In the genomic region with DNA sequence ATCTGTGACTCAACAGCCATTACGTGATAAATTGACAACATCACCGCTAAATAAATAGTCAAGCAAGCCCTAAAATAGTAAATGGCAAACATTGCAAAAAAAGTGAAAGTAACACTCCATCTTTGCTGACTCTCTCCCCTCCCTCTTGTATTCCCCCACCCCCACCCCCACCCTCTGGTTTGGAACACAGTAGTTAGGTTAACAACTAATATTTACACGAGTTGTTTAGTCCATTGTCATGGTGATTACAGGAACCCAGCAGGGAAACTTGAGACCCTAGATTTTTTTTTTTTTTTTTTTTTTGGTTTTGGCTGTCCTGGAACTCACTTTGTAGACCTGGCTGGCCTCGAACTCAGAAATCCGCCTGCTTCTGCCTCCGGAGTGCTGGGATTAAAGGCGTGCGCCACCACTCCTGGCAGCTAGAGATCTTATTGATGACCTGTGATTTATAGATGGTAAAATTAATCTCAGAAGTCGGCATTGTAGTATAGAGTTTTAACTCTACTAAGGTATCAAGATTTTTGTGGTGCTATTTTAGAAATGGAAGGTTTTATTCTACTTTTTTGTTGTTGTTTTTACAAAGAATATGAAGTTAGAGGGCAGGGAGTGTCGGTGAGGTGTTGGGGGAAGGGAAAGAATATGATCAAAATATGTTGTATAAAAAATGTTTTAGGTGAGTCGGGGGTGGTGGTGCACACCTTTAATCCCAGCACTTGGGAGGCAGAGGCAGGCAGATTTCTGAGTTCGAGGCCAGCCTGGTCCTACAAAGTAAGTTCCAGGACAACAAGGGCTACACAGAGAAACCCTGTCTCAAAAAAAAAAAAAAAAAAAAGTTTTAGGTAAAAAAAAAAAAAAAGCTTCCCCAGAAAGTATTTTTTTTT, we compare ENCODE assay signal across 7 mouse cellular contexts. TPM values are rescaled to one million over a fixed set of nuclear protein-coding genes. Genes with fewer than 3 reads are reported as not detected.
DNase-seq lines count a peak whose midpoint lies in the region; ATAC-seq and TF ChIP-seq lines count a peak whose summit lies in the region.

No protein-coding gene starts in this region.

- no peak for TF ChIP-seq POLR2A in CH12.LX (IDR thresholded peaks at IDR 0.05; ENCODE audit: low read depth, low read length)

- H3K79me2 ChIP-seq in CH12.LX (replicated peaks; ENCODE audit: control insufficient read depth, extremely low read depth, insufficient read depth, poor library complexity, severe bottlenecking) = no peaks in the 10 kb centered on the region

- in situ Hi-C loops in CH12.LX (cut with MboI; ENCODE audit: low pct_ligation_motif_present, low pct_unique_long_range_greater_than_20kb, low sequenced_read_pairs) = no loop called here

- WGBS in forebrain, embryonic 12.5 days = 63% methylated on average over 12 of the region's 12 CpGs
- 64% methylated on average over 12 of the region's 12 CpGs for WGBS in limb, embryonic 10.5 days

- peak overlapping the region; percentile 99 for H3K27ac ChIP-seq in CH12.LX (ENCODE audit: insufficient read depth, low read depth)
- H3K27ac ChIP-seq in forebrain, embryonic 12.5 days = peak overlapping the region; percentile 100
- peak overlapping the region; percentile 99 for H3K27ac ChIP-seq in limb, embryonic 10.5 days

- H3K4me3 ChIP-seq in CH12.LX (replicated peaks in 1 of 3; ENCODE audit: low read depth in 2 of 3, low read length in 2 of 3, poor library complexity in 1 of 3) = peak overlapping the region; percentile 74 to 90 (median 85)
- peak overlapping the region; percentile 51 for H3K4me3 ChIP-seq in forebrain, embryonic 12.5 days (replicated peaks)
- peak overlapping the region; percentile 70 for H3K4me3 ChIP-seq in limb, embryonic 10.5 days

- peak; percentile 7; the same call in 1 of the 2 replicates for ATAC-seq in forebrain, embryonic 12.5 days (ENCODE audit: low FRiP score)

- TF ChIP-seq EP300 in CH12.LX (IDR thresholded peaks at IDR 0.05; ENCODE audit: low read length) = no peak

- no peak for TF ChIP-seq CTCF in CH12.LX (conservative IDR thresholded peaks at IDR 0.05 in 1 of 2, IDR thresholded peaks at IDR 0.05 in 1 of 2; ENCODE audit: low read depth in 2 of 2, low read length in 2 of 2)

- peak overlapping the region; percentile 47; the same call in 1 of the 2 replicates for H3K4me2 ChIP-seq in CH12.LX (ENCODE audit: insufficient read depth, low read depth, poor library complexity, severe bottlenecking)
- peak overlapping the region; percentile 52 for H3K4me2 ChIP-seq in forebrain, embryonic 12.5 days

- dilution Hi-C loops in CH12.LX (cut with MboI; ENCODE audit: extremely low pct_ligation_motif_present, extremely low pct_unique_long_range_greater_than_20kb, low sequenced_read_pairs) = no loop called here

- no peaks in the 10 kb centered on the region for H3K4me1 ChIP-seq in CH12.LX (ENCODE audit: control insufficient read depth in 1 of 2, insufficient read depth in 2 of 2)
- no peaks in the 10 kb centered on the region for H3K4me1 ChIP-seq in forebrain, embryonic 12.5 days
- 0 out of 2 replicates have a peak, but pooled peaks cover 8% of the 10 kb centered on the region for H3K4me1 ChIP-seq in limb, embryonic 10.5 days

- no peaks in the 10 kb centered on the region for H3K36me3 ChIP-seq in CH12.LX (replicated peaks in 1 of 2; ENCODE audit: control insufficient read depth in 1 of 2, insufficient read depth in 1 of 2, low read length in 1 of 2)
- H3K36me3 ChIP-seq in forebrain, embryonic 12.5 days (replicated peaks) = no peaks in the 10 kb centered on the region
- H3K36me3 ChIP-seq in limb, embryonic 10.5 days = no peaks in the 10 kb centered on the region

- peak; percentile 43 to 54 for DNase-seq in B cell, adult 2 months
- peak; percentile 51 for DNase-seq in CH12.LX (ENCODE audit: extremely low read depth)
- DNase-seq in limb, embryonic 10.5 days (ENCODE audit: low spot score) = no peak
- peak; percentile 16 for DNase-seq in neural tube, embryonic 10.5 days (ENCODE audit: extremely low spot score, low spot score)
- DNase-seq in yolk sac, embryonic 10.5 days (ENCODE audit: low spot score) = no peak
- DNase-seq in frontal cortex, adult 2 months (ENCODE audit: extremely low spot score in 1 of 2, low spot score in 1 of 2) = no peak

- H3K9ac ChIP-seq in CH12.LX (ENCODE audit: insufficient read depth, low read depth) = peak overlapping the region; percentile 61
- peak overlapping the region; percentile 86 for H3K9ac ChIP-seq in forebrain, embryonic 12.5 days

- no peak for TF ChIP-seq RAD21 in CH12.LX (IDR thresholded peaks at IDR 0.05; ENCODE audit: low read depth, low read length)

- H3K27me3 ChIP-seq in CH12.LX (replicated peaks) = no peaks in the 10 kb centered on the region
- no peaks in the 10 kb centered on the region for H3K27me3 ChIP-seq in forebrain, embryonic 12.5 days
- H3K27me3 ChIP-seq in limb, embryonic 10.5 days (ENCODE audit: low read depth, poor library complexity, severe bottlenecking) = no peaks in the 10 kb centered on the region

- no peaks in the 10 kb centered on the region for H3K9me3 ChIP-seq in CH12.LX (replicated peaks; ENCODE audit: low read length)
- no peaks in the 10 kb centered on the region for H3K9me3 ChIP-seq in forebrain, embryonic 12.5 days
- no peaks in the 10 kb centered on the region for H3K9me3 ChIP-seq in limb, embryonic 10.5 days (replicated peaks)

TF ChIP-seq in CH12.LX, 34 proteins besides CTCF, POLR2A, EP300 and RAD21:
- TF ChIP-seq TBP (conservative IDR thresholded peaks at IDR 0.05; ENCODE audit: low read depth, low read length) (no peak), USF1 (IDR thresholded peaks at IDR 0.05; ENCODE audit: low read depth, low read length) (no peak), USF2 (conservative IDR thresholded peaks at IDR 0.05; ENCODE audit: low read depth, low read length) (no peak), IRF4 (IDR thresholded peaks at IDR 0.05; ENCODE audit: low read depth, low read length) (no peak), MAZ (IDR thresholded peaks at IDR 0.05; ENCODE audit: low read depth, low read length) (no peak), ZNF384 (IDR thresholded peaks at IDR 0.05; ENCODE audit: low read depth, low read length) (peak; percentile 66), RCOR1 (conservative IDR thresholded peaks at IDR 0.05; ENCODE audit: low read depth, low read length) (no peak; the same call in 1 of the 2 replicates)
TF ChIP-seq in CH12.LX: peak in this region for 1.

RNA-seq across cellular contexts. Expression of a gene that starts 1.1 kb away (rescaled TPM):
- total RNA-seq in CH12.LX (2012; rRNA removed) (1.2 and 1.5 TPM in 2 replicates), CH12.LX (2014; rRNA removed) (1.8 TPM in 2 replicates)
- 2.8 and 3.2 TPM in 2 replicates for polyA plus RNA-seq in CH12.LX (2012; ENCODE audit: insufficient read length, low read depth)
- polyA plus RNA-seq in forebrain, embryonic 12.5 days (2016; fragmentation: Nextera tagmentation; extraction: Ambion mirVana) = 9.6 and 11.1 TPM in 2 replicates
- 4.0 and 4.6 TPM in 2 replicates for polyA plus RNA-seq in limb, embryonic 10.5 days (2016; fragmentation: Nextera tagmentation; extraction: Ambion mirVana)
- 8.0 and 9.0 TPM in 2 replicates for polyA plus RNA-seq in frontal cortex, adult 2 months (2012; rRNA removed)

Comparison
In these comparisons a context has a peak if more than half of its experiments do, and no peak if none do; other contexts are left out.
1. DNase-seq: peak in B cell, adult 2 months (2 of 2), CH12.LX (single experiment) and neural tube, embryonic 10.5 days (single experiment); none in limb, embryonic 10.5 days (single experiment), yolk sac, embryonic 10.5 days (single experiment) and frontal cortex, adult 2 months (0 of 2).
2. Peak in every context shown above with its lines, with median percentiles within 50 percentile points of each other: H3K27ac ChIP-seq and H3K4me3 ChIP-seq.